Mouse (Mus musculus) heart, adult 2 months (tissue): Measurements from ENCODE around the gene Cdr2. TPM values are rescaled to one million over a fixed set of nuclear protein-coding genes. Genes with fewer than 3 reads are reported as not detected.
A peak's percentile ranks its signal among the peaks of the same experiment; 100 is the strongest.
"Not testable (repeated sequence)": the region's sequence is repeated elsewhere in the genome, so short reads cannot be mapped to it uniquely, and the experiment has no call there.

ENCODE experiments used
- DNase-seq, 2 experiments: peaks; one replicate each; pipeline ENCODE4 v3.0.0; 2021
- H3K27ac ChIP-seq: fragments of 200-600 bp; 2 replicates; pipeline ENCODE4 v1.8.1; 2022
- H3K27me3 ChIP-seq: fragments of 200-500 bp; 2 replicates; pipeline ENCODE4 v1.6.1; 2012; ENCODE audit warnings: mild to moderate bottlenecking, low read length, inconsistent platforms, mixed read lengths; ENCODE audit not compliant: control insufficient read depth, insufficient read depth
- H3K36me3 ChIP-seq: fragments of 200-500 bp; 2 replicates; pipeline ENCODE4 v1.6.1; 2012; ENCODE audit warnings: low read length, inconsistent platforms; ENCODE audit not compliant: control insufficient read depth, insufficient read depth
- H3K4me1 ChIP-seq: fragments of 200-500 bp; 2 replicates; pipeline ENCODE4 v1.6.1; 2011; ENCODE audit warnings: low read length; ENCODE audit not compliant: control insufficient read depth, insufficient read depth
- H3K4me3 ChIP-seq: fragments of 200-600 bp; 2 replicates; pipeline ENCODE4 v1.8.1; 2022
- H3K79me2 ChIP-seq: fragments of 200-500 bp; replicated peaks from 2 replicates; pipeline ENCODE4 v1.6.1; 2012; ENCODE audit warnings: mild to moderate bottlenecking, inconsistent platforms, low read length, moderate library complexity, mixed read lengths; ENCODE audit not compliant: control insufficient read depth, insufficient read depth
- H3K9ac ChIP-seq: fragments of 200-500 bp; 2 replicates; pipeline ENCODE4 v1.6.1; 2012; ENCODE audit warnings: low read depth, mild to moderate bottlenecking, control low read depth, inconsistent platforms, low read length, mixed read lengths
- CTCF ChIP-seq: fragments of 200-600 bp; IDR thresholded peaks from 2 replicates; pipeline ENCODE4 v1.8.1; 2022; ENCODE audit warnings: antibody characterized with exemption, mild to moderate bottlenecking, moderate library complexity
- EP300 ChIP-seq: fragments of 200-500 bp; IDR thresholded peaks from 2 replicates; pipeline ENCODE4 v1.6.1; 2011; ENCODE audit warnings: low read depth, low read length, control low read depth; ENCODE audit not compliant: insufficient read depth
- POLR2A ChIP-seq: fragments of 200-500 bp; IDR thresholded peaks from 2 replicates; pipeline ENCODE4 v1.6.1; 2011; ENCODE audit warnings: mild to moderate bottlenecking, low read depth, low read length, control low read depth; ENCODE audit not compliant: insufficient read depth
- WGBS: fragments of 180-500 bp; shearing (Covaris S2); methylation state at CpG from one replicate; pipeline ENCODE4 v1.1.7; 2018; 5-methylcytosine and 5-hydroxymethylcytosine counted together
- intact Hi-C: fragments of 180-260 bp; cut with DNase I; formaldehyde crosslinking; loops from one replicate; pipeline ENCODE4 v1.15.1; 2025
- polyA plus RNA-seq: library from polyadenylated mRNA; depleted of rRNA; stranded (reverse); fragments of >200 nt; gene quantifications from 2 replicates; pipeline ENCODE4 v1.2.3, GENCODE M21; 2012
- total RNA-seq, 2 experiments: library from RNA; stranded (reverse); gene quantifications; 2 replicates each; pipeline ENCODE4 v1.2.3; 2021

Cdr2 gene
- total and polyA plus RNA-seq, 3 experiments, result 8.8 to 34.9 (median 11.0) TPM

- no peaks in the 10 kb centered on the region for H3K27me3 ChIP-seq
- 57% methylated on average over 5 of the region's 5 CpGs for WGBS
- no peak for TF ChIP-seq CTCF
- TF ChIP-seq POLR2A, result no peak
- TF ChIP-seq EP300, result no peak
- no peak for DNase-seq
- H3K9ac ChIP-seq, result no peak overlapping the region
- H3K79me2 ChIP-seq, result no peaks in the 10 kb centered on the region
- no peaks in the 10 kb centered on the region; the same call in 1 of the 2 replicates for H3K36me3 ChIP-seq
- no peak overlapping the region for H3K27ac ChIP-seq
- intact Hi-C loops, result no loop called here
- no peak overlapping the region for H3K4me3 ChIP-seq
- no peaks in the 10 kb centered on the region for H3K4me1 ChIP-seq
Observed at GRCm38 (mm10) chr7:120963126-120963525, 19.0 kb downstream of the Cdr2 start.

- no peak overlapping the region for H3K27ac ChIP-seq
- no peak overlapping the region for H3K9ac ChIP-seq
- no peak for DNase-seq
- H3K79me2 ChIP-seq, result no peaks in the 10 kb centered on the region
- H3K4me3 ChIP-seq, result no peak overlapping the region
- no peaks in the 10 kb centered on the region; the same call in 1 of the 2 replicates for H3K36me3 ChIP-seq
- intact Hi-C loops, result no loop called here
- 64% methylated on average over 3 of the region's 3 CpGs for WGBS
- no peaks in the 10 kb centered on the region for H3K27me3 ChIP-seq
- TF ChIP-seq EP300 (no peak), POLR2A (no peak), CTCF (no peak)
- H3K4me1 ChIP-seq, result 0 out of 2 replicates have a peak, but pooled peaks cover 2% of the 10 kb centered on the region
Observed at GRCm38 (mm10) chr7:120961893-120962292, 20.2 kb downstream of the Cdr2 start.

- intact Hi-C loops, result no loop called here
- Histone ChIP-seq H3K36me3 (no peaks in the 10 kb centered on the region; the same call in none of the 2 replicates), H3K79me2 (no peaks in the 10 kb centered on the region), H3K4me3 (no peak overlapping the region), H3K4me1 (peaks cover 5% of the 10 kb centered on the region), H3K27ac (no peak overlapping the region), H3K27me3 (no peaks in the 10 kb centered on the region), H3K9ac (no peak overlapping the region)
- DNase-seq, result no peak
- TF ChIP-seq CTCF (0 out of 2 replicates have a peak, but pooled peaks have one; percentile 14), EP300 (no peak)
- WGBS, result 92% methylated on average over 6 of the region's 6 CpGs
Observed at GRCm38 (mm10) chr7:120960601-120961000, 21.5 kb downstream of the Cdr2 start.

- no peaks in the 10 kb centered on the region for H3K79me2 ChIP-seq
- H3K4me1 ChIP-seq, result peaks cover 5% of the 10 kb centered on the region
- intact Hi-C loops, result no loop called here
- 90% methylated on average over 2 of the region's 2 CpGs for WGBS
- DNase-seq, result no peak
- H3K9ac ChIP-seq, result no peak overlapping the region
- no peak overlapping the region for H3K27ac ChIP-seq
- H3K27me3 ChIP-seq, result no peaks in the 10 kb centered on the region
- H3K4me3 ChIP-seq, result no peak overlapping the region
- H3K36me3 ChIP-seq, result no peaks in the 10 kb centered on the region; the same call in none of the 2 replicates
- TF ChIP-seq POLR2A, result no peak
- no peak for TF ChIP-seq CTCF
- no peak for TF ChIP-seq EP300
Observed at GRCm38 (mm10) chr7:120960116-120960515, 22.0 kb downstream of the Cdr2 start.

- H3K4me1 ChIP-seq, H3K27ac ChIP-seq, intact Hi-C loops, H3K27me3 ChIP-seq, H3K4me3 ChIP-seq, H3K36me3 ChIP-seq, H3K9ac ChIP-seq, H3K79me2 ChIP-seq, DNase-seq: not testable (repeated sequence)
- 88% methylated on average over 7 of the region's 7 CpGs for WGBS
Observed at GRCm38 (mm10) chr7:120953591-120953990, 28.5 kb downstream of the Cdr2 start.

- 62% methylated on average over 7 of the region's 8 CpGs for WGBS
- DNase-seq, result no peak
- H3K4me3 ChIP-seq, result no peak overlapping the region
- H3K27me3 ChIP-seq, result no peaks in the 10 kb centered on the region
- intact Hi-C loops, result no loop called here
- no peak for TF ChIP-seq EP300
- TF ChIP-seq POLR2A, result no peak
- no peak for TF ChIP-seq CTCF
- H3K27ac ChIP-seq, result no peak overlapping the region
- H3K36me3 ChIP-seq, result no peaks in the 10 kb centered on the region
- H3K79me2 ChIP-seq, result no peaks in the 10 kb centered on the region
- no peak overlapping the region for H3K9ac ChIP-seq
- H3K4me1 ChIP-seq, result no peaks in the 10 kb centered on the region
Observed at GRCm38 (mm10) chr7:120943936-120944509, 38.1 kb downstream of the Cdr2 start.
